Mouse (Mus musculus): ENCODE measurements around the gene Iars. TPM values are rescaled to one million over a fixed set of nuclear protein-coding genes. Genes with fewer than 3 reads are reported as not detected.

The Iars gene
- polyA plus RNA-seq, 1 experiment from 2014 or later: 40.9 TPM

DNA sequence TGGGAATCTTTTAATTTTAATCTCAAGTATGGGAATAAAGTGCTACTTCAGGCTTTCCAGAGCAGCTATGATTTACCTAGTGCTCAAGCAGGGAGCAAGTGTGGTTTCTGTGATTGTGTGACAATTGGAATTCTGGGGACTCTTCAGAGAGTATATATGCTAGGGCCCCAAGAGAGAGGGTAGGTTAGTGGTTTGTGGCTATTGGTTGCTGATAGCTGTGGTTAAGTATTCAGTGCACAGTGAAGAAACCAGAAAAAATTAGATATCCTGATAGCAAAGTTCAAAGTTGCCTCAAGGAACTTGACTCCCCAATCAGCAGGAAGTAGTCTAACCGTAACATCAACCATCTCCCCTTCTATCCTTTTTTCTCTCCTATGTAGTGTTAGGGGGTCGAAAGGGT lies 4.1 kb upstream of the Iars start:
- H3K4me2 ChIP-seq: no peak overlapping the region
- no peak overlapping the region for H3K27ac ChIP-seq
- H3K9ac ChIP-seq: no peak overlapping the region
- peaks cover 8% of the 10 kb centered on the region for H3K4me1 ChIP-seq (replicated peaks)
- no peaks in the 10 kb centered on the region for H3K9me3 ChIP-seq (replicated peaks)
- H3K36me3 ChIP-seq: peaks cover 49% of the 10 kb centered on the region
- no peaks in the 10 kb centered on the region for H3K27me3 ChIP-seq
- H3K4me3 ChIP-seq: no peak overlapping the region
- 82% methylated on average over 2 of the region's 2 CpGs for WGBS
- no peak for ATAC-seq (replicated peaks; ENCODE audit: insufficient number of reproducible peaks, insufficient read depth, low FRiP score, low read depth)

GRCm38 (mm10) chr13:49682233-49682846 lies 440 bp downstream of the Iars start:
- ATAC-seq (replicated peaks; ENCODE audit: insufficient number of reproducible peaks, insufficient read depth, low FRiP score, low read depth): peak; percentile 30

DNA sequence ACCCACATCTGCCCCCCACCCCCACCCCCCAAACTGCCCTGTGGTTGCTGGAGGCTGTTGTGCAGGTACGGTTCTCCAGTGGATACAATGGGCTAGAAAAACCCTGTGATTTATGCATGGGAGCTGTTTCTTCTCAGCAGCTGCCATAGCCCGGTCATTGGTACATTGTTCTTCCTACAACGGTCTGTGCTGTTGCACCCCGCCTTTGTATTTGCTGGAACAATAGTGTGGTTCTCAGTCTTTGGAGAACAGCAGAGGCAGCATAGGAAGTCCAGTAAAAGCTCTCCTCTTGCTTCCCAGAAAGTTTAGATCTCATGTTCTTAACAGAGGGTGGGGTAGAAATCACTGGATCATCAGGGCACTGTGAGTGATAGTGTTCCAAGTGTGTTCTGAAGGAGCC lies 2.4 kb downstream of the Iars start:
- 69% methylated on average over 4 of the region's 4 CpGs for WGBS
- Histone ChIP-seq H3K27ac (no peak overlapping the region), H3K27me3 (no peaks in the 10 kb centered on the region), H3K4me3 (no peak overlapping the region), H3K4me2 (no peak overlapping the region), H3K9ac (no peak overlapping the region), H3K4me1 (replicated peaks) (peaks cover 15% of the 10 kb centered on the region), H3K9me3 (replicated peaks) (no peaks in the 10 kb centered on the region), H3K36me3 (peaks cover 18% of the 10 kb centered on the region)
- no peak for ATAC-seq (replicated peaks; ENCODE audit: insufficient number of reproducible peaks, insufficient read depth, low FRiP score, low read depth)

More at GRCm38 (mm10) chr13:49682233-49682846, 440 bp downstream of the Iars start:
- Histone ChIP-seq H3K4me1 (replicated peaks) (peaks cover 15% of the 10 kb centered on the region), H3K4me3 (peak overlapping the region; percentile 65), H3K27me3 (no peaks in the 10 kb centered on the region), H3K27ac (peak overlapping the region; percentile 69), H3K36me3 (peaks cover 14% of the 10 kb centered on the region), H3K9me3 (replicated peaks) (no peaks in the 10 kb centered on the region), H3K9ac (peak overlapping the region; percentile 75), H3K4me2 (peak overlapping the region; percentile 78)
- under 1% methylated on average over 20 of the region's 20 CpGs for WGBS

- no peaks in the 10 kb centered on the region for H3K4me1 ChIP-seq (replicated peaks)
- no peaks in the 10 kb centered on the region for H3K9me3 ChIP-seq (replicated peaks)
- no peaks in the 10 kb centered on the region for H3K27me3 ChIP-seq
- H3K36me3 ChIP-seq: peaks cover 60% of the 10 kb centered on the region
- no peak overlapping the region for H3K27ac ChIP-seq
- WGBS: 92% methylated on average over 5 of the region's 5 CpGs
- no peak overlapping the region for H3K9ac ChIP-seq
- H3K4me2 ChIP-seq: no peak overlapping the region
- ATAC-seq (replicated peaks; ENCODE audit: insufficient number of reproducible peaks, insufficient read depth, low FRiP score, low read depth): no peak
- no peak overlapping the region for H3K4me3 ChIP-seq
These were observed 9.2 kb downstream of the Iars start for GRCm38 (mm10) chr13:49691056-49691455.

- Histone ChIP-seq H3K4me2 (no peak overlapping the region), H3K27me3 (no peaks in the 10 kb centered on the region), H3K9ac (no peak overlapping the region), H3K4me1 (replicated peaks) (no peaks in the 10 kb centered on the region), H3K4me3 (no peak overlapping the region), H3K9me3 (replicated peaks) (no peaks in the 10 kb centered on the region), H3K36me3 (peaks cover 62% of the 10 kb centered on the region), H3K27ac (no peak overlapping the region)
- WGBS: 91% methylated on average over 11 of the region's 11 CpGs
- ATAC-seq (replicated peaks; ENCODE audit: insufficient number of reproducible peaks, insufficient read depth, low FRiP score, low read depth): no peak
These were observed 21.4 kb downstream of the Iars start for GRCm38 (mm10) chr13:49703216-49703779.

GRCm38 (mm10) chr13:49706032-49706690 lies 24.3 kb downstream of the Iars start:
- WGBS: 94% methylated on average over 3 of the region's 3 CpGs
- Histone ChIP-seq H3K9me3 (replicated peaks) (no peaks in the 10 kb centered on the region), H3K4me3 (no peak overlapping the region), H3K4me2 (no peak overlapping the region), H3K4me1 (replicated peaks) (no peaks in the 10 kb centered on the region), H3K27ac (no peak overlapping the region), H3K27me3 (no peaks in the 10 kb centered on the region), H3K36me3 (peaks cover 78% of the 10 kb centered on the region), H3K9ac (no peak overlapping the region)
- no peak for ATAC-seq (replicated peaks; ENCODE audit: insufficient number of reproducible peaks, insufficient read depth, low FRiP score, low read depth)

GRCm38 (mm10) chr13:49708311-49708710 lies 26.4 kb downstream of the Iars start:
- H3K4me1 ChIP-seq (replicated peaks): no peaks in the 10 kb centered on the region
- H3K27ac ChIP-seq: no peak overlapping the region
- ATAC-seq (replicated peaks; ENCODE audit: insufficient number of reproducible peaks, insufficient read depth, low FRiP score, low read depth): no peak
- H3K27me3 ChIP-seq: no peaks in the 10 kb centered on the region
- H3K4me2 ChIP-seq: no peak overlapping the region
- no peaks in the 10 kb centered on the region for H3K9me3 ChIP-seq (replicated peaks)
- no peak overlapping the region for H3K9ac ChIP-seq
- no peak overlapping the region for H3K4me3 ChIP-seq
- H3K36me3 ChIP-seq: peaks cover 77% of the 10 kb centered on the region
- WGBS: 86% methylated on average over 8 of the region's 8 CpGs

DNA sequence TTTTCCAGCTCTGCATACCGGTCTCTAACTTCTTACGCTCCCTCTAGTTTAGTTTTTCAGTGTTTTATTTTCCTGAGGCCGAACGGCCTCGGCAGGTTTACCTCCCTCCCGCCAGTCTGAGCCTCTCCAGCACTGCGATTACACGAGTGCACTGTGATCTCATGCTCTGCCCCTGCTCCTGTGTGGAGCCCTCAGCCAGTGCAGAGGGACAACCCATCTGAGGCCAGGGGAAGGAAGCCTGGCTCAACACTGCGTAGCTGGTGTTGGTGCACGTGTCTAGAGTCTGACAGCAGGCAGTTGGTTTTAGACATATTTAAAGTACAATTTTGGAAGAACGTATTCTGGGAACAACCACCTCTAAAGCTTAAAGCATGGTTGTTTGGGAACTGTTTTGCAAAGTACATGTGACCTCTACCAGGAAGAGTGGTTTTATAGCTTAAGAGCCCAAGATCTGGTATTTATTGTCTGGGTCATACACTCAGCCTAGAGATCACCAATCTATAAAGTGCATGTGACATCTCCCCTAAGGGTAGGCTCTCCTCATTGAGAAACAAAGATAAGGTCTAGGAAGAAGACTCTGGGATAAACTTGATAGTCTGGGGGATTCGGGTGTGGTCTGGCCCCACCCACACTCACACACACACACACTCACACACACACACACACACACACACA lies 30.3 kb downstream of the Iars start:
- Histone ChIP-seq H3K4me2 (no peak overlapping the region), H3K36me3 (peaks cover 74% of the 10 kb centered on the region), H3K9ac (no peak overlapping the region), H3K4me3 (no peak overlapping the region), H3K27me3 (no peaks in the 10 kb centered on the region), H3K4me1 (replicated peaks) (no peaks in the 10 kb centered on the region), H3K9me3 (replicated peaks) (no peaks in the 10 kb centered on the region), H3K27ac (no peak overlapping the region)
- 87% methylated on average over 12 of the region's 12 CpGs for WGBS
- no peak for ATAC-seq (replicated peaks; ENCODE audit: insufficient number of reproducible peaks, insufficient read depth, low FRiP score, low read depth)

- 89% methylated on average over 3 of the region's 3 CpGs for WGBS
- Histone ChIP-seq H3K9ac (no peak overlapping the region), H3K27ac (no peak overlapping the region), H3K9me3 (replicated peaks) (no peaks in the 10 kb centered on the region), H3K4me3 (no peak overlapping the region), H3K36me3 (peaks cover 94% of the 10 kb centered on the region), H3K4me2 (no peak overlapping the region), H3K27me3 (no peaks in the 10 kb centered on the region), H3K4me1 (replicated peaks) (no peaks in the 10 kb centered on the region)
- no peak for ATAC-seq (replicated peaks; ENCODE audit: insufficient number of reproducible peaks, insufficient read depth, low FRiP score, low read depth)
These were observed 37.4 kb downstream of the Iars start for GRCm38 (mm10) chr13:49719310-49719709.

- Histone ChIP-seq H3K27ac (no peak overlapping the region), H3K27me3 (no peaks in the 10 kb centered on the region), H3K4me2 (no peak overlapping the region), H3K4me1 (replicated peaks) (no peaks in the 10 kb centered on the region), H3K9ac (no peak overlapping the region), H3K9me3 (replicated peaks) (no peaks in the 10 kb centered on the region), H3K4me3 (no peak overlapping the region), H3K36me3 (peaks cover 38% of the 10 kb centered on the region)
- WGBS: 92% methylated on average over 2 of the region's 2 CpGs
- no peak for ATAC-seq (replicated peaks; ENCODE audit: insufficient number of reproducible peaks, insufficient read depth, low FRiP score, low read depth)
These were observed 54.5 kb downstream of the Iars start for GRCm38 (mm10) chr13:49736430-49736829.

- Histone ChIP-seq H3K4me2 (no peak overlapping the region), H3K4me1 (replicated peaks) (no peaks in the 10 kb centered on the region), H3K4me3 (no peak overlapping the region), H3K27me3 (no peaks in the 10 kb centered on the region), H3K9ac (no peak overlapping the region), H3K36me3 (peaks cover 25% of the 10 kb centered on the region), H3K27ac (no peak overlapping the region), H3K9me3 (replicated peaks) (no peaks in the 10 kb centered on the region)
- no peak for ATAC-seq (replicated peaks; ENCODE audit: insufficient number of reproducible peaks, insufficient read depth, low FRiP score, low read depth)
- 88% methylated on average over 2 of the region's 2 CpGs for WGBS
These were observed 56.1 kb downstream of the Iars start for GRCm38 (mm10) chr13:49738011-49738410.

Data from heart, embryonic 15.5 days (tissue).